Mouse (Mus musculus): ENCODE data around the gene Prrg3. TPM values are rescaled to one million over a fixed set of nuclear protein-coding genes. Genes with fewer than 3 reads are reported as not detected.

The Prrg3 gene
- total RNA-seq, 2 experiments from 2014 or later = 22.8 to 25.8 TPM

Other genes with a start within 250 kb of the Prrg3 start
- gene Vma21, start 146.7 kb upstream of the Prrg3 start, total RNA-seq (2021) = 10 to 100 TPM; 34.7 to 38.0 TPM
- under 1 TPM; 0.44 to 0.67 TPM for gene Gm1141, start 41.6 kb upstream of the Prrg3 start, total RNA-seq (2021)
- not detected for gene Fate1, start 10.4 kb downstream of the Prrg3 start, total RNA-seq (2021)
- gene Cnga2, start 29.2 kb downstream of the Prrg3 start, total RNA-seq (2021) = under 1 TPM; 0.09 to 0.19 TPM